Mouse (Mus musculus) erythroblast, embryonic 14.5 days (primary cell): Measurements from ENCODE around the gene Aff3.

ENCODE experiments used
- GATA1 ChIP-seq: IDR thresholded peaks from 2 replicates; pipeline ENCODE4 v1.6.1; 2012; ENCODE audit warnings: low read length, inconsistent platforms, mixed read lengths
- TAL1 ChIP-seq: IDR thresholded peaks from 3 replicates; pipeline ENCODE4 v1.6.1; 2012; ENCODE audit warnings: low read length, inconsistent platforms, mixed read lengths

GRCm38 (mm10) chr1:38230041-38230440 lies 434.7 kb downstream of the Aff3 start:
- TF ChIP-seq GATA1 (no peak), TAL1 (no peak)
